Mouse (Mus musculus): ENCODE results near the gene Tdo2. TPM values are rescaled to one million over a fixed set of nuclear protein-coding genes. Genes with fewer than 3 reads are reported as not detected.

Tdo2 gene
- polyA plus RNA-seq, 1 experiment from 2014 or later: 0.07 TPM

- ATAC-seq (ENCODE audit: low FRiP score, low TSS enrichment): no peak
- H3K27me3 ChIP-seq (ENCODE audit: insufficient read depth, low read length): no peaks in the 10 kb centered on the region
These were observed 10.1 kb upstream of the Tdo2 start for GRCm38 (mm10) chr3:81986103-81986502.

GRCm38 (mm10) chr3:81985100-81985499 is 9.1 kb upstream of the Tdo2 start:
- no peak overlapping the region for H3K4me2 ChIP-seq (replicated peaks; ENCODE audit: low read depth, low read length)
- no peak overlapping the region for H3K4me3 ChIP-seq (ENCODE audit: low read length)
- H3K27me3 ChIP-seq (ENCODE audit: insufficient read depth, low read length): no peaks in the 10 kb centered on the region
- no peaks in the 10 kb centered on the region for H3K4me1 ChIP-seq (ENCODE audit: insufficient read depth, low read length)
- no peak overlapping the region for H3K9ac ChIP-seq (replicated peaks; ENCODE audit: low read length)
- H3K36me3 ChIP-seq (ENCODE audit: insufficient read depth, low read length): no peaks in the 10 kb centered on the region
- 79% methylated on average over 1 of the region's 1 CpGs for WGBS
- no peak for ATAC-seq (ENCODE audit: low FRiP score, low TSS enrichment)
- no peak overlapping the region for H3K27ac ChIP-seq (ENCODE audit: low read length)
- no peaks in the 10 kb centered on the region for H3K9me3 ChIP-seq (ENCODE audit: low read length)

More at GRCm38 (mm10) chr3:81986103-81986502, 10.1 kb upstream of the Tdo2 start:
- H3K36me3 ChIP-seq (ENCODE audit: insufficient read depth, low read length): no peaks in the 10 kb centered on the region
- 93% methylated on average over 2 of the region's 2 CpGs for WGBS
- no peaks in the 10 kb centered on the region for H3K4me1 ChIP-seq (ENCODE audit: insufficient read depth, low read length)
- no peak overlapping the region for H3K27ac ChIP-seq (ENCODE audit: low read length)
- no peaks in the 10 kb centered on the region for H3K9me3 ChIP-seq (ENCODE audit: low read length)
- no peak overlapping the region for H3K9ac ChIP-seq (replicated peaks; ENCODE audit: low read length)
- no peak overlapping the region for H3K4me3 ChIP-seq (ENCODE audit: low read length)
- no peak overlapping the region for H3K4me2 ChIP-seq (replicated peaks; ENCODE audit: low read depth, low read length)

GRCm38 (mm10) chr3:81983120-81983895 is 7.3 kb upstream of the Tdo2 start:
- no peaks in the 10 kb centered on the region for H3K9me3 ChIP-seq (ENCODE audit: low read length)
- H3K27me3 ChIP-seq (ENCODE audit: insufficient read depth, low read length): no peaks in the 10 kb centered on the region
- no peak overlapping the region for H3K4me2 ChIP-seq (replicated peaks; ENCODE audit: low read depth, low read length)
- H3K4me3 ChIP-seq (ENCODE audit: low read length): no peak overlapping the region
- H3K36me3 ChIP-seq (ENCODE audit: insufficient read depth, low read length): no peaks in the 10 kb centered on the region
- 84% methylated on average over 8 of the region's 8 CpGs for WGBS
- H3K9ac ChIP-seq (replicated peaks; ENCODE audit: low read length): no peak overlapping the region
- ATAC-seq (ENCODE audit: low FRiP score, low TSS enrichment): no peak
- no peak overlapping the region for H3K27ac ChIP-seq (ENCODE audit: low read length)
- H3K4me1 ChIP-seq (ENCODE audit: insufficient read depth, low read length): no peaks in the 10 kb centered on the region

GRCm38 (mm10) chr3:81981990-81982389 is 6.0 kb upstream of the Tdo2 start, which contains the start of gene Asic5:
Asic5 (plus strand) TSS chr3:81982290.
- Histone ChIP-seq H3K9ac (replicated peaks; ENCODE audit: low read length) (no peak within 1 kb of the TSS), H3K9me3 (ENCODE audit: low read length) (no peaks in the 10 kb centered on the region), H3K27ac (ENCODE audit: low read length) (no peak within 1 kb of the TSS), H3K4me3 (ENCODE audit: low read length) (no peak within 1 kb of the TSS), H3K4me1 (ENCODE audit: insufficient read depth, low read length) (no peaks in the 10 kb centered on the region), H3K27me3 (ENCODE audit: insufficient read depth, low read length) (no peaks in the 10 kb centered on the region), H3K36me3 (ENCODE audit: insufficient read depth, low read length) (no peaks in the 10 kb centered on the region), H3K4me2 (replicated peaks; ENCODE audit: low read depth, low read length) (no peak within 1 kb of the TSS)
- WGBS: 63% methylated on average over 5 of the region's 5 CpGs
- ATAC-seq (ENCODE audit: low FRiP score, low TSS enrichment): no peak

- no peak overlapping the region for H3K4me3 ChIP-seq (ENCODE audit: low read length)
- no peaks in the 10 kb centered on the region for H3K4me1 ChIP-seq (ENCODE audit: insufficient read depth, low read length)
- H3K4me2 ChIP-seq (replicated peaks; ENCODE audit: low read depth, low read length): no peak overlapping the region
- no peak overlapping the region for H3K27ac ChIP-seq (ENCODE audit: low read length)
- H3K9ac ChIP-seq (replicated peaks; ENCODE audit: low read length): no peak overlapping the region
- no peaks in the 10 kb centered on the region for H3K9me3 ChIP-seq (ENCODE audit: low read length)
- ATAC-seq (ENCODE audit: low FRiP score, low TSS enrichment): no peak
- H3K36me3 ChIP-seq (ENCODE audit: insufficient read depth, low read length): no peaks in the 10 kb centered on the region
- H3K27me3 ChIP-seq (ENCODE audit: insufficient read depth, low read length): no peaks in the 10 kb centered on the region
- WGBS: 60% methylated on average over 5 of the region's 5 CpGs
These were observed 5.6 kb upstream of the Tdo2 start for GRCm38 (mm10) chr3:81981576-81981975.

- 71% methylated on average over 4 of the region's 4 CpGs for WGBS
These were observed 395 bp downstream of the Tdo2 start for GRCm38 (mm10) chr3:81975607-81976006.

GRCm38 (mm10) chr3:81964596-81964995 is 11.4 kb downstream of the Tdo2 start:
- 70% methylated on average over 3 of the region's 3 CpGs for WGBS
- Histone ChIP-seq H3K4me1 (ENCODE audit: insufficient read depth, low read length) (no peaks in the 10 kb centered on the region), H3K4me3 (ENCODE audit: low read length) (no peak overlapping the region), H3K9ac (replicated peaks; ENCODE audit: low read length) (no peak overlapping the region), H3K9me3 (ENCODE audit: low read length) (no peaks in the 10 kb centered on the region), H3K27me3 (ENCODE audit: insufficient read depth, low read length) (no peaks in the 10 kb centered on the region), H3K27ac (ENCODE audit: low read length) (no peak overlapping the region), H3K36me3 (ENCODE audit: insufficient read depth, low read length) (no peaks in the 10 kb centered on the region), H3K4me2 (replicated peaks; ENCODE audit: low read depth, low read length) (no peak overlapping the region)
- no peak for ATAC-seq (ENCODE audit: low FRiP score, low TSS enrichment)

More at GRCm38 (mm10) chr3:81975607-81976006, 395 bp downstream of the Tdo2 start:
- no peaks in the 10 kb centered on the region for H3K4me1 ChIP-seq (ENCODE audit: insufficient read depth, low read length)
- no peak overlapping the region for H3K4me2 ChIP-seq (replicated peaks; ENCODE audit: low read depth, low read length)
- no peak overlapping the region for H3K27ac ChIP-seq (ENCODE audit: low read length)
- no peak for ATAC-seq (ENCODE audit: low FRiP score, low TSS enrichment)
- no peaks in the 10 kb centered on the region for H3K9me3 ChIP-seq (ENCODE audit: low read length)
- no peaks in the 10 kb centered on the region for H3K27me3 ChIP-seq (ENCODE audit: insufficient read depth, low read length)
- H3K36me3 ChIP-seq (ENCODE audit: insufficient read depth, low read length): no peaks in the 10 kb centered on the region
- H3K9ac ChIP-seq (replicated peaks; ENCODE audit: low read length): no peak overlapping the region
- no peak overlapping the region for H3K4me3 ChIP-seq (ENCODE audit: low read length)

- Histone ChIP-seq H3K27me3 (ENCODE audit: insufficient read depth, low read length) (no peaks in the 10 kb centered on the region), H3K36me3 (ENCODE audit: insufficient read depth, low read length) (no peaks in the 10 kb centered on the region), H3K27ac (ENCODE audit: low read length) (no peak overlapping the region), H3K4me1 (ENCODE audit: insufficient read depth, low read length) (no peaks in the 10 kb centered on the region), H3K4me2 (replicated peaks; ENCODE audit: low read depth, low read length) (no peak overlapping the region), H3K9ac (replicated peaks; ENCODE audit: low read length) (no peak overlapping the region), H3K4me3 (ENCODE audit: low read length) (no peak overlapping the region), H3K9me3 (ENCODE audit: low read length) (no peaks in the 10 kb centered on the region)
- ATAC-seq (ENCODE audit: low FRiP score, low TSS enrichment): no peak
- 74% methylated on average over 5 of the region's 5 CpGs for WGBS
These were observed 12.2 kb downstream of the Tdo2 start for GRCm38 (mm10) chr3:81963768-81964167.

GRCm38 (mm10) chr3:81961336-81961735 is 14.7 kb downstream of the Tdo2 start:
- Histone ChIP-seq H3K4me3 (ENCODE audit: low read length) (no peak overlapping the region), H3K27ac (ENCODE audit: low read length) (no peak overlapping the region), H3K4me2 (replicated peaks; ENCODE audit: low read depth, low read length) (no peak overlapping the region), H3K4me1 (ENCODE audit: insufficient read depth, low read length) (no peaks in the 10 kb centered on the region), H3K36me3 (ENCODE audit: insufficient read depth, low read length) (no peaks in the 10 kb centered on the region), H3K27me3 (ENCODE audit: insufficient read depth, low read length) (no peaks in the 10 kb centered on the region), H3K9ac (replicated peaks; ENCODE audit: low read length) (no peak overlapping the region), H3K9me3 (ENCODE audit: low read length) (no peaks in the 10 kb centered on the region)
- 74% methylated on average over 5 of the region's 5 CpGs for WGBS
- ATAC-seq (ENCODE audit: low FRiP score, low TSS enrichment): no peak

GRCm38 (mm10) chr3:81957484-81957883 is 18.5 kb downstream of the Tdo2 start:
- no peak overlapping the region for H3K9ac ChIP-seq (replicated peaks; ENCODE audit: low read length)
- no peaks in the 10 kb centered on the region for H3K27me3 ChIP-seq (ENCODE audit: insufficient read depth, low read length)
- H3K4me1 ChIP-seq (ENCODE audit: insufficient read depth, low read length): no peaks in the 10 kb centered on the region
- H3K9me3 ChIP-seq (ENCODE audit: low read length): no peaks in the 10 kb centered on the region
- no peak for ATAC-seq (ENCODE audit: low FRiP score, low TSS enrichment)
- H3K4me2 ChIP-seq (replicated peaks; ENCODE audit: low read depth, low read length): no peak overlapping the region
- WGBS: 85% methylated on average over 5 of the region's 5 CpGs
- H3K4me3 ChIP-seq (ENCODE audit: low read length): no peak overlapping the region
- no peaks in the 10 kb centered on the region for H3K36me3 ChIP-seq (ENCODE audit: insufficient read depth, low read length)
- H3K27ac ChIP-seq (ENCODE audit: low read length): no peak overlapping the region
